Mouse (Mus musculus): ENCODE data around the gene Phactr2. TPM values are rescaled to one million over a fixed set of nuclear protein-coding genes. Genes with fewer than 3 reads are reported as not detected.

Gene Phactr2
- polyA plus RNA-seq, 1 experiment: 16.0 TPM

DNA sequence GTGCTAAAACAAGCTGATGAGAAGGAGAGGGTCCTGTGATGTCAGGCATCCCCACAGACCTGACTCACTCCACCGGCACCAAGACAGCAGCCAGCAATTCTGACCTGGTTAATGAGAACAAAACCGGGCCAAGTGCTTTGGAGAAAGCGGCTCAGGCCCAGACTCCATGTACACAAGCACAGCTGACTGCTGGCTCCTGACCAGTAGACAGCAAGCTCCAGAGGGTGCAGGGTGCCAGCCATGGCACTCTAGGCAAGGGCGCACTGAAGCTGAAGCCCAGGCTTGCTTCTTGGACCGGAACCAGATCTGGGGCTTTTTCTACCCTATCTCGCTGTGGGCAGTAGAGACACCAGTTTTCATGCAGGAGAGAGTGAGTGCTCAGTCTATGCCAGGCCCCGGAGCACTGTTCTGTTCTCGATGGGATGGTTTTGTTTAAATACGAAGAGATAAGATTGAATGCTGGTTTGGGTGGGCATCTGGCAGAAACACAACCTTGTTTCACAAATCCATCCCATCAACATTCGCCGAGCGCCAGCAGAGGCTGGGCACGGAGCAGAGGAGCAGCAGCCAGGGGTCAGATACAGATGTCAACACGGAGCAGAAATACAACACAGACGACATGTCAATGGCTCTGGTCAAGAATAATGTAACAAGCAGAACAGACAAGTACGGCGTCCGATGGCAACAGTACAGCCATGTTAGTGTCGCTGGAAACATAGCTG, 61.8 kb downstream of the Phactr2 start:
- no peak for DNase-seq (ENCODE audit: extremely low spot score in 1 of 2, low spot score in 1 of 2)

DNA sequence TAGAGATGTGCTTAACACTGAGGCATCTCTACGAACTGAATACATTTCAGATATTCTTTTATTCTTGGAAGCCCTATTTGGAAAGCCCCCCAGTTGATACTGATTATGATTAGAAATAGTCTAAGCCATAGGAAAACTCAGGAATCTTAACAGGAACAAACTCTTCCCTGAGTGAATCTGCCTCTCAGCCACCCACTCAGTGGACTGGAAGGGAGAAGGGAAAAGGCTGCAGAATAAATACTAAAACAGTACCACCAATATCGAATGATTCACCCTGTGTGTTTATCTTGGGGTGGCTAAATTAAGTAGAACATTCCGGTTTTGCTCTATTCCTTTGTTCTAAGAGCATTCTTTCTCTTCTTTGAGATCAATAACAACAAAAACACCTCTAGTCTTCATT, 63.2 kb downstream of the Phactr2 start:
- DNase-seq (ENCODE audit: extremely low spot score in 1 of 2, low spot score in 1 of 2): peak in 1 of 2 experiments; percentile 35

DNA sequence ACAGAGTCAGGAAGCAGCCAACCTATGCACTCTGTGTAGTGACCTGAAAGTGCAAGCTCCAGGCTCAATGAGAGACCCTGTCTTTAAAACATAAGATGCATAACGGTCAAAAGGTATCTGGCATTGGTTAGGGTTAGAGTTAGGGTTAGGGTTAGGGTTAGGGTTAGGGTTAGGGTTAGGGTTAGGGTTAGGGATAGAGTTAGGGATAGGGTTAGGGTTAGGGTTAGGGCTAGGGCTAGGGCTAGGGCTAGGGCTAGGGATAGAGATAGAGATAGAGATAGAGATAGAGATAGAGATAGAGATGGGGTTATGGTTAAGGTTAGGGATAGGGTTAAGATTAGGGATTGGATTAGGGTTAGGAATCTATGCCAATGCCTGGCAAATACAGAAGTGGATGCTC, 72.2 kb downstream of the Phactr2 start:
- DNase-seq (ENCODE audit: extremely low spot score in 1 of 2, low spot score in 1 of 2): no peak

DNA sequence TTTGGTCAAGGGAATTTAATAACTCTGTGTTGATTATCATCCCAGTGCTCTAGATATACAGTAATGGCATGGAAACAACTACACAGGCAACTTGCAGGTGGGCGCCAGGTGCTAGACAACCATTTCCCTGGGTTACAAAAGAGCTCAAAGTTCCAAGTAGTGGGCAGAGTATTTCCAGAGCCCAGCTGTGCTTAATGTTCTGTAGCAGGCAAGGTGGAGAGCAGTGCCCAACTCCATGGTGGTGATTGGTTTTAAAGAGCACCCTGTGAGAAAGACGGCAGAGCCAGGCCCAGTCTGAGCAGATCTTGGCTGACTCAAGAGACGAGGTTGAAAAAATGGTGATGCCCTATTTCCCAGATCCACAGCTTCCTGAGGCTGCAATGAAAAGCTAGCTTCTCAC, 78.5 kb downstream of the Phactr2 start:
- DNase-seq (ENCODE audit: extremely low spot score in 1 of 2, low spot score in 1 of 2): no peak

DNA sequence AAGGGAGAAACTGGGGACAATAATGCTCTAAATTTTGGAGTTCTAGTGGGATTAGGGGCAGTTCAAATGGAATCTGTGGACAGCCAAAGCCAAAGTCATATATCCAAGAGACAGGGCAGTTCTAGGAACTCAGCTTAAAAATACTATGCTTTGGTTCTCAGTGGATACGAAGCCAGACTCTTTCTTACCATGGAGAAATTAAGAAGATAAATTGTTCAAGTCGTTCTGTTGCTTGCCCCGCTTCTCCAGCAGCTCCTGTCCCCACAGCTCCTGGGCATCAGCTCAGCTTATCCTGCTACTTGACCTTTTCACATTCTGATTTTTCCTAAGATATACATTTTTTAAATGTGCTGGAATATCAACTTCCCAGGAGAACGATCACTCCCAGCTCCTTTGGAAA, 80.2 kb downstream of the Phactr2 start:
- no peak for DNase-seq (ENCODE audit: extremely low spot score in 1 of 2, low spot score in 1 of 2)

DNA sequence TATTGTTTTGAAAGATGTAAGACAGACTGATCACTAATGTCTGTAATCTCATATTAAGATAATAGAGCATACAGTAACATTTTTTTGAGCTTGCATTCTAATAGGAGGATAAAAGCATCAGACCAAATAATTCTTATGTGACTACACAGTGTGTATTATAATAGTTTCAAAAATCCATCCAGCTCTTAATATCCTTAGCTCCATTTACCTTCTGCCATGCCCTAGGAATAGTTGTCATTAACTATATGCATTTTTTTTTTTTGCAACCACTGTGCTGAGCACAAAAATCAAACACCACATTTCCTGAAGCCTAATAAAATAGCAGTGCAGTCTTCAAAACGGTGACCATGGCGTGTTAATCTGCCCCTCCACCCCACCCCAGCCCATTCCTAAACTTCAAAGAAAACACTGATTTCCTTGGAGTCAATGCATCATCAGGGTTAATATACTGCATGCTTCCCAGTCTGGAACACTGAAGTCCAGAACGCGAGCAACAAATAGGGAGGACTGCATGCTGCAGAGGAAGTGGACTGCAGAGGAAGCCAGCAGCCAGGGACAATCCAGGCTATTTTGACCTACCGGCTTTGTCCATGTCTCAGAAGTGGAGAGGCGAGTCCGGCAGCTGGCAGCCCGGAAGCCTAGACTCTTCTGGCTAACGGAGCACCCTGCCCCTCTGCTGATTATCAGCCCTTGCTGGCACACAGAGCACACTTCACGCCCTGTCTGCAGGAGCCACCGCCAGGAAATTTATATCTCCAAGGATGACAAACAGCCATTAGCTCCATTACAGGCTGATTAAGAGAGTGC, 85.9 kb downstream of the Phactr2 start:
- no peak for DNase-seq (ENCODE audit: extremely low spot score in 1 of 2, low spot score in 1 of 2)

DNA sequence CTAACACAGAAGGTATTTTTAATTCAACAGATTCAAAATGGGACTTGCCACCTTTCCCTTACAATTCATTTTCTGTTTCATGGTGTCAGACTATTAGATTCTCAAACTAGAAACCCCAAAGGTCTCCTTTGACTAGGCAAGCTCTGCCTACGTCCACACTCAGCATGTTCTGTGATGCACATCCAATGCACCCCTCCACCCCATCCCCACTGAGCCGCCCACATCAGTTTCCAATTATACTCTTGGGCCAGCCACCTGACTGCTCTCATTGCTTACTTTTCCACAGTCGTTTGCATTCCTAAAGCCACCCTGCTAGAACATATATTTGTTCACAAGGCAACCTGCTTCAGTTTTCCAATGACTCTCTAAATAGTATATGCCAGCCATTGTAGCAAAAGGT, 89.3 kb downstream of the Phactr2 start:
- no peak for DNase-seq (ENCODE audit: extremely low spot score in 1 of 2, low spot score in 1 of 2)

DNA sequence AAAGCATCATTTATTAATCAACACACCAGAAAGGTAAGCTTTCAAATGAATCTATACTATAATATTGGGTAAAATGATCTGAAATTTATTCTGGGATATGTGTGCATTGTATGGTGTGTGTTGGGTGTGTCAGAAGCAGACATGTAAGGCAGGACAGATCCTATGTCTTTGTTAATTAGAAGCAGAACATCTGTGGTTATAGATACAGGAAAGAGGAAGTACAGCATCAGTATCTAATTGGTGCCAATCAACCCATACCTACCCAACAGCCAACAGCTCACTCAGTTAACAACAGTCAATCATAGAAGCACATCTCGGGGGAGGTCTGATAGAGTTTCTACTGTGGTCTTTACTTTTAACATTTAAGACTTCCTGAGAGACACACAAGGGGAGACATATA, 96.3 kb downstream of the Phactr2 start:
- DNase-seq (ENCODE audit: extremely low spot score in 1 of 2, low spot score in 1 of 2): no peak

DNA sequence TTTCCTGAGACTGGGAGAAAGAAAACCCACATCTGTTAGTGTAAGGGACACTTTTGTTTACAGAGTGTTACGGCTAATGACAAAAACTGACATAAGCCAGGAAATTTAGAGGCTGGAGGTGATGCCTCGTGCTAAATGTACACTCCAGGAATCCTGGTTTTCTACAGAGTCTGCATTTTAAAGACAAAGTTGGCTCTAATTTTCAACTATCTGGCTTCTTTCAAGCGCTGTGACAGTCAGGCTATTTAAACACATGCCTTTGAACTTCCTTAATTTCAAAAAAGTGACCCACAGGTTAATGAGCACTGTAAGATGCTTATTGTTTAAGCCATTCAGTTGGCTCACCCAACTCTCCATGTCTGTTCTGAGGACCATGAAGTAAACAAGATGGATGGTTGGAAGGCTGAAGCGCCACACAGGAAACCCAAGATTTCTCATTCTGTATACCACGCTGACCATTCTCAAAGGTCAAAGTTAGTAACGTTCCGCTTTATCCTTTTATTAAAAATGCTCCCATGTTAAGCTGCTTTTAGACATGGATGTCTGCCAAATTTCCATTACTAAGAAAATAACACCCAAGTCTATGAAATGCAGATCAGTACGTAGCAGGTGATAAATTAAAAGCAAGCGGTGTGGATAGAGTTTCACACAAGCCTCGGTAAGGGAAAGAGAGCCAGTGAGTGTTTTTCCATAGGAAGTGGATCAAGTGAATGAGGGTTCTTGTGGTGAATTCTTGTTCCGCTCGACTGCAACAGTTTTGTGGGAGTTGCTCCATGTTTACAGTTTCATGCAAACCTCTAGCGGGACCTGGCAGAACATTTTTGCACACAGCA, 97.6 kb downstream of the Phactr2 start:
- no peak for DNase-seq (ENCODE audit: extremely low spot score in 1 of 2, low spot score in 1 of 2)

DNA sequence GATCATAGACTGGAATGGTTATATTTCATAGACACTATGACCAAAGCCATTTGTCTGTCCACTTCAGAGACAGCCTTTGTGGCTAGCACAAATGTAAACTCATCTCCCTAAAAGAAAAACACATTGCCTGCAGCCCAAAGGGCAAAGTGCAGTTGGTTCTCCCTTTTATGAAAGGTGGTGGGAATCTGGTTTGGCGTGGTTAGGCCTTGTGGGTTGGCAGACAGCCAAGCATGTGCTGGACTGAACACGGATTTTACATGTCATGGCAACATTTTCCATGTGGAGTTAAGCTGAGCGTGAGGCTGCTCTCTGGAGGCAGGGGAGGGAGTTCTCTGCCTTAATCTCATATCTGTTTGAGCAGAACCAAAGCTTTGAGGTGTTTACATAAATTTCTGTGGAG, 98.4 kb downstream of the Phactr2 start:
- DNase-seq (ENCODE audit: extremely low spot score in 1 of 2, low spot score in 1 of 2): no peak

DNA sequence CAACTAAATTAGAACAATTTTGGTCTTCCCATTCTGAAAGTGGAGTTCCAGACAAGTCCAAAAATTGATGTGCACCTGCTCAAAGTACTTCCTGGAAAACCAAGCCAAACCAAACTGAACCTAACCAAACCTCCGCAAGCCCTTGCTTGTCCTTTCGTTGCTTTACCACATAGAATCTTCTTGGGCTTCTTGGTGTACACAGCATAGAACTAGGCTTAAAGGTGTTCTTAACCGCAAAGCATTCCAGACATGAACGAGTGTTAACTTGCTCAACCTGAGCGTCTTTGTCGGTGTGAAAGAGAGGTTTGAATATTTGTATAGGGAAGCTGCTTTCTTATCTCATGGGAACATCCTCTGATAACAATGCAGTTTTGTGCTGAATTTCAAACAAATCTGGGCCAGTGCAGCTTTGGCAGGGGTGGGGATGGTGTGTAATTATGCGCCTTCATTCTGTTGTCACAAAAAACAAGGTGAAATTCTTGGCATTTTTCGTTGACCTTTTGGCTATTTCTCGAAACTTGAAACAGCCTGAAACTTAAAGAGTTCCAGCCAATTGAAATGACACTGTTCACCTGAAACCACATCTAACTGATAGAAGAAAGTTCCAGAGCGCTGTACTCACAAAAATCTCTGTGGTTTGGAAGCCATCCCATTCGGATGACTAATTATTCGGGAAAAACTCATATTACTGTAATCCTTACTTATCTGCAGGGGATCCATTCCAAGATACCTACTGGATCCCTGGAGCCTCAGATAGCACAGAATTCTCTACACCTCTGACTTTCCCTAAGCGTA, 104.4 kb downstream of the Phactr2 start:
- no peak for DNase-seq (ENCODE audit: extremely low spot score in 1 of 2, low spot score in 1 of 2)

DNA sequence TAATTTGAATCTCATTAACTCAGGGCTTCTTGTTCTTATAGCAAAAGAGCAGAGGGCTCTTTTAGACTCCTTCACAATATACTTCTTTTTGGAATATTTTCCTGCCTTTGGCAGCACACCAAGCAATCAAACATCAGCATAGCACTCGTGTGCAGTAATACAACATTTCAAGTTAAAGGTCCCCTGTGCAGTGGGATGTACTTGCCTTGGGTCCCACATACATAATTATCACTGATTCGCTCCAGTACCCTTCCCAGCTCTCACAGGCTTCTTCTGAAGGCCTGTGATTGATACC, 110.0 kb downstream of the Phactr2 start:
- no peak for DNase-seq (ENCODE audit: extremely low spot score in 1 of 2, low spot score in 1 of 2)

DNA sequence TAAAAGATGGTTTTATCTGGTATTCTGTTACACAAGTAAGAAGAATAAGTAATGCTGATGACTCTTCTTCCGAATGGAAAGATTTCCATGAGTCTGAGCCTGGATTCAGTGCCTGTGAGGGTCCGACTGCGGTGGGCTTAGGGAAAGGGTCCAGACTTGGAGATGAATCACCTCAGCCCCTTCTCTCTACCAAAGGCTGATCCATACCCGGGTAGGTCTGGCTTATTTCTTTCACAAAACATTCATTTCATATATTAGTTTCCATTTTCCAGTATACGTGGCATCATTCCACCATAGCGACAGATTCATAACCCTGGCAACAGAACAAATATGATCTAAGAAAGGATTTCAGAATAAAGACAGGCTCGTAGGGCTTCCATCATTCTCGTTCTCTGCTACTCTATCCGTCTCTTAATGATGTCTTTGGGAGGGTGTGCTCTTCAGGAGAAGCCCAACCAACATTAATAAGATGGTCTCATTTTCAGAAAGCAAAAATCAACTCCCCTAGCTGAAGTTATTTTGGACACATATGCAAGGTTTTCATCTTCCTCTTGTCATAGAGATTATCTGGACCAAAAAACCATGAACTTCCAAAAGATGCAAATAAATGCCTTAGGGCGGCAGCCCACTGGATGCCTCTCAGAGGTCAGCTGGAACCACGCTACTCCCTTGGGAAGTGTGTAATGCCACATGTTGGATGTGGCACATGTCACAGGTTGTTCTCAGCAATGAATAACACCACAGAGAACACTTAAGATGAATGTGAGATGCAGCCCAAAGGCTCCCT, 110.5 kb downstream of the Phactr2 start:
- DNase-seq (ENCODE audit: extremely low spot score in 1 of 2, low spot score in 1 of 2): no peak

DNA sequence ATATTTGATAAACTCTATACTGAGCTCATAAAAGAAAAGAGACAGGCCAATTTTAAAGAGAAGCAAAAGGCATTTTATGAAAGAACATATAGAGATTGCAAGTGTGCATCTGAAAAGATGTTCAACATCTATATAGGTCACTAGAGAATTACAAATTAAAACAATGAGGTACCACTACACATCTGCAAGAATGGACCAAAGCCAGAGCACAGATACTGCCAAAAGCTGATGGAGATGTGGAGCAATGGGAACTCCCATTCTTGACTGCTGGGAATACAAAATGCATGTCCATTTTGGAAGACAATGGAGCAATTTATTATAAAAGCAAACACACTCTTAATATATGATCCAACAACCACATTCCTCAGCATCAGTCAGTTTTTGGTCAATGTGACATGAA, 113.3 kb downstream of the Phactr2 start:
- no peak for DNase-seq (ENCODE audit: extremely low spot score in 1 of 2, low spot score in 1 of 2)

DNA sequence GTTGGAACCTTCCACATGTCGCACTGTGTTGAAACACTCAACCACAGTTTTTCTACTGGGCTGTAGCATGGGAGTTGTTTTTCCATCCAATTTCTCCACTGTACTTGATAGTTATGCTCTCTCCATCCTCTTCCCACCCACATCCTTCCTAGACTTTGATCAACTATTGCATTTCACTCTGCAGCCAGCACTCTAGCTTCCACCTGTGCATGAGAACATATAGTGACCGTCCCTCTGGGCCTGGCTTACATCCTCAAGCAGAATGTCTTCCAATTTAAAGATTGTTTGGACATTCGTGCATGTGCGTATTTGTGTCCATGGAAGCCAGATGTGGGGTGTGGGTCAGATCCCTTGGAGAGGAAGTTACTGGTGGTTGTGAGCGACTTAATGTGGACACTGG, 114.4 kb downstream of the Phactr2 start:
- no peak for DNase-seq (ENCODE audit: extremely low spot score in 1 of 2, low spot score in 1 of 2)

DNA sequence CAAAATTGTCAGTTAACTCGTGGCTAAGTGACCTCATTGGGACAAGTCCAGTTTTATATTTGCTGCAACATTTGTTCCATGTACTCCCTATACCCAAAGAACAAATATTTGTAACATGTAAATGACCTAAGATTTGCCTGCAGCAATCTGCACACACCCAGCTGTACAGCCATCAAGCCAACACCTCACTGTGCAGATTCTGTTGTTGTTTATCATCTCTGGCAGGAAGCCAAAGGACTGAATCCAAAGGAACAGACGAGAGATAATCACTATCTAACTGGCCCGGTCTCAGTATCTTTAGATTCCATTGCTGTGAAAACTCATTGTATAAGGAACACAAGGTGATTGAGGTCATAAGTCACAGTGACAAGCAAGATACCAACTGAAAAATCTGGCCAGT, 115.5 kb downstream of the Phactr2 start:
- no peak for DNase-seq (ENCODE audit: extremely low spot score in 1 of 2, low spot score in 1 of 2)

DNA sequence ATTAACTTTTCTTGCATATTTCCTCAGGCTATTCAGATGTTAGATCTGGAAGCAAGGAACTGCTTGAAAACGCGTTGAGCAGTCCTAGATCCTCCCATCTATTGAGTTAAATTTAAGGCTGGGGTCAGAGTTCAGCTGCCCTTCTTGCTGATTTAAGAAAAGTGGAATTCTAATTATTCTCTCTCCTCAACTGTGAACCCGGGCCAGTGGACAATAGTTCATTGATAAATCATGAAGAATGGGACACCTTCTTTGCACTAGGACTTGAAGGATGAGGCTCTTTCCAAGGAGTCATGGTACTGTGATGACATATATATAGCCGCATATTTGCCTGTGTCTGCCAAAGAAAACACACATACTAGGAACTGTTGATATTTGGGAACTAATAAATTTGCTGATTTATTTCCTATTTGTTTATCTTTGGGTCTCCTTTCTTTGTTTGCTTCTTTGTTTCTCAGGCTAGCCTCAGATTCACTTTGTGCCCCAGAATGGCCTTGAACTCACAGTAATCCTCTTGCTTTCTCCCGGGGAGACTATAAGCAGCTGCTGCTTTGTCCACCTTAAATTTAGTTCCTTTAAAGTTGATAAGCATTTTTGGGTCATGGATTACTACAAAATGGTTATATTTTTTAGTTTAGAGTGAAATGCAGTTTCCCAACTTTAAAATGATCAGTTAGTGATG, 127.5 kb downstream of the Phactr2 start:
- DNase-seq (ENCODE audit: extremely low spot score in 1 of 2, low spot score in 1 of 2): no peak

DNA sequence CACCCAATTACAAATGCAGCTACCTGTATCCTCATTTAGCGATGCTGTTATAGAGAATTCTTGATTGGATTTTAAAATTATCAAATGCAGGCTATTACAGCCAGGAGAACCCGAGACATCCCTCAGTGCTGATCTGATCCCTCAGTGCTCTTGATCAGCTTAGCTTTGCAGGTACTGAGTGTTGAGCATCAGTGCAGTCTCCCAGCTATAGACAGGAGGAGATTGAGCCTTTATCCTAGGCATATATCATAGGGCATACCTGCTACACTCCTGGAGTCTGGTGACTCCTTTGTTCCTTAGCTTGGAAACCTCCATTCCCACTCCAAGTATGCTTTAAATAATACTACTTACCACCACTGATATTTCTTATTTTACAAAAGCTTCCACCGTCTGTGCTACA, 133.6 kb downstream of the Phactr2 start:
- no peak for DNase-seq (ENCODE audit: extremely low spot score in 1 of 2, low spot score in 1 of 2)

DNA sequence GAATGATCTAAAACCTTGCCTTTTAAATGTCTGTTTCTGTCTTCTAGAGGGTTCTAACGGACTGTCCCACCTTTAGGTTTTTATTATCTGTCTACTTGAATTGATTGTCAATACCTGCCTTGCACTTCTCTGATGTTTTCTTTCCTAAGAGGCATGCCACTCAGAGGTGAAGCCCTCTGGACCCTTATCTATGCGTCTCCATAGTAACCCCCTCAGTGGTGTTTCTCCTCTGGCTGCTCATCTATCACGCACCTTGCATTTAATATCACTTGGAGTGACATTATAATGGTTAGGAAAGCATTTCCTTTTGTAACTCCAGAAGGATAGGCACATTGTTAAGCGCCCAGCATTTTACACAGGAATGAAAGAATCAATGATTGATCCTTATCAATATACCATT, 137.2 kb downstream of the Phactr2 start:
- DNase-seq (ENCODE audit: extremely low spot score in 1 of 2, low spot score in 1 of 2): no peak

Data from frontal cortex, adult 2 months (tissue).